Mouse (Mus musculus) thymus, postnatal 14 days (tissue): Measurements from ENCODE around the gene Mok.
"Not testable (repeated sequence)": the region's sequence is repeated elsewhere in the genome, so short reads cannot be mapped to it uniquely, and the experiment has no call there.

ENCODE experiments used
- DNase-seq: peaks from one replicate; pipeline ENCODE4 v3.0.0; 2021

The Mok gene

DNA sequence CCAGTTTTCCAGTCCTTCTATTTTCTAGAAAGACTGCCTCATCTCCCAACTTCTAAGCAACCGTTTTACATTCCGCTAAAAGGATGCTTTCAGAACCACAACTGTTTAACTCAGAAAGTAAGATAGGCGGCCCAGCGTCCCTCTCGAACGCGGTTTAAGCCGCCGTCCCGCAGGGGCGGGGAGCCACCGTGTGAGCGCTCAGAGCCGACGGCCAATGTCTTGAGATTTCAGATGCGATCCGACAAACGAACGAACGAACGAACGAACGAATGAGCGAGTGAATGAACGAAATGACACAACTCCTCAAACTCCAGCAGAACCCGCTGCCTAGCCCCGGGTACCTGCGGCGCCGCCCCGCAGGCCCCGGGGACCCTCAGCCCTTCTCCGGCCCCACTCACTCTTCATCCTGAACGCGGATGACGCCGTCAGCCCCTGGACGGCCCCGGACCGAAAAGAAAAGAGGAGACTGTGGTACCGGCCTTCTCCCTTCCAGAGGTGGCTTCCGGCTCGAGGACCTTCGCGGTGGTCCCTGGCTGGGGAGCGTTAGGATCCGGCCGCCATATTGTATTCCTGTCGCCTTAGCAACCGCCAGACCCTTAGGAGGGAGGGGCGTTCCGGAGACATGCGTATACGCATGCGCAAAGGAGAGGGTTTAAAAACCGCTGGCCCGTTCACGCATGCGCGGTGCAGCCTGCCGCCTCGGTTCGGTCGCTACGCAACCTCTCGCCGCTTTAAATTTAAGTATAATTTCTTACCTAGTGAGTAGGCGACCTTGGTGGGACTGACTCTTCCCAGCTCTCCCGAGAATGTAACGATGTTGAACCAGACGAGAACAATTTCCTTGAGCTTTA lies at the start of gene Mok:
Gene Mok (minus strand): TSS at position 592 of the 851 bp plus-strand sequence.
- peak; percentile 97 for DNase-seq

GRCm38 (mm10) chr12:110889036-110890020 lies 48.6 kb upstream of the Mok start, which contains the start of the genes Cinp and Tecpr2:
TSS of gene Cinp (minus strand) at chr12:110889145.
TSS of gene Tecpr2 (plus strand) at chr12:110889264.
- DNase-seq = peak; percentile 97

GRCm38 (mm10) chr12:110888606-110889005 lies 47.9 kb upstream of the Mok start:
- no peak for DNase-seq

DNA sequence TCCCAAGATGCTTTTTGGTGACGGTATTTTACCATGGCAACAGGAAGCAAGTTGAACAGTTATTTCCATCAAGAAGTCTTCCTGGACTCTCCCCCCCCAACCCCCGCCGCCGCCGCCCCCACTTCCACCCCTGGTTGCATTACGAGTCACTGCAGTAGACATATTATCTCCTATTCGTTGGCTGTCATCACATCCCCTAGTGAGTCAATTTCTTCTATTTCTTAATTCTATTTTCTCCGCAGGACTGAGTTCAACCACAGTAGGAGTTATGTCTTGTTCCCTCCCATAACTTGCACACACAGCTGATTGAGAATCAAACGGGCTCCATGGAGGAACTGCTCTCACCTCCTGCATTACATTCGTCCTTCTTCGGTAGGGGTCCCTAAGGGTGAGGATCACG lies 47.4 kb upstream of the Mok start:
- no peak for DNase-seq

DNA sequence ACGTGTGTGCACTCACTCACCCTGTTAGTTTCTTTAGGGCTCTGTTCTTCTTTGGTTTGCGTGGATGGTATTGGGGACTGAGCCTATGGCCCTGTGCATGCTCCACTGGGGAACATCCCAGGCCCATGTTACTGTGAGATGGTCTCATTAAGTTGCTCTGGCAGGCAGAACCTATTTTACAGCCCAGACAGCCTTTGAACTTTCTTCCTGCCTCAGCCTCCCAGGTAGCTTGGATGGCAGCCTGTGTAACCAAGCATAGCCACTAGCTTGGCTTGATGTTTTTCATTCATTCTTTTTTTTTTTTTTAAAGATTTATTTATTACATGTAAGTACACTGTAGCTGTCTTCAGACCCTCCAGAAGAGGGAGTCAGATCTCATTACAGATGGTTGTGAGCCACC lies 44.5 kb upstream of the Mok start:
- DNase-seq = no peak

DNA sequence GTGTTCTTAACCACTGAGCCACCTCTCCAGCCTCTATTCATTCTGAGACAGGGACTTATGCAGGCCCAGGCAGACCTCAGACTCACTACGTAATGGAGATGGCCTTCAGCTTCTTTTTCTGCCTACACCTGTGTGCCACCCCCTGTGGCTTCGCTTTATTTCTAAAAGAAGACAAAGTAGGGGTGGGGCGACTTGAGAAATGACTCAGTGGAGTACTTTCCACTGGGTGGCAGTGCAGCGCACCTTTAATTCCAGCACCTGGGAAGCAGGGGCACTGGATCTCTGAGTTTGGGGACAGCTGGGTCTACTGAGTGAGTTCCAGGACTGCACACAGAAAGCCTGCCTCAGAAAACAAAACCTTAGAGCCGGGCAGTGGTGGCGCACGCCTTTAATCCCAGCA lies 41.6 kb upstream of the Mok start:
- peak; percentile 8 for DNase-seq

DNA sequence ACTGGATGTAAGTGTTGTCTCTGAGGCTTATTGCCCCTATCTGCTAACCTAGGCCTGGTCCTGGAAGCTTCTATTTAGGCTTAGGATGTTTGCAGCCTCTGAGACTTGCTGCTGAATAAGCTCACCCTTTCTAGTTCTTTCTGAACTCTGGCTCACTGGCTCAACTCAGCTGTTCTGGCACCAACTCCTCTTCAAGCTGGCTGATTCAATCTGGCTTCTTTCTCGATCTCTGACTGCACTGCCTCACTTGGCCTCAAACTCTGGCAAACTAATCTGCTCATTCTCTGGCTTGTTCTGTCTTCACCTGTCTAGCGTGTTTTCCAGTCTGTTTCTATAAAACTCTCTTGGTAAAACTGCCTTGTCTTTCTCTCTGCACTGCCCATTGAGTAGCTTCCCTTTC lies 34.6 kb upstream of the Mok start:
- no peak for DNase-seq

- no peak for DNase-seq
Measured at GRCm38 (mm10) chr12:110871247-110871646, 30.5 kb upstream of the Mok start.

GRCm38 (mm10) chr12:110870107-110870506 lies 29.4 kb upstream of the Mok start:
- no peak for DNase-seq

DNA sequence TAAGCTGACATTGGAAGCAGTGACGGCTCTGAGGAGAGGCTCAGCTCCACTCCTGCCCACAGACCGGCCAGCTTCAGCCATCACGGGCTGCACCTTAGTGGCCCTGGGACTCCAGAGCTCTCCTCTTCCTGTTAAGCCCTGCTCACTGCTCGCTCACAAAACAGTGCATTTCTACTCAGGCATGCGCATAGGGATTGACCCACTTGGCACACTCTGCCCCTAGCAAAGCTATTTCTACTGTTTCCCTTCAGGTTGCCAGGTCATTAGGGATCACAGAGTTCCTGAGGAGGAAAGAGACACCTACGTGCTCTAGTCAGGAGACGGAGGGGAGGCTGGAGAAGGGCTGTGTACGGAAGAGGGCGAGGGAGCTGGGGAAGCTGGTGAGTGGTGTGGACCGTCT lies 25.2 kb upstream of the Mok start:
- no peak for DNase-seq

DNA sequence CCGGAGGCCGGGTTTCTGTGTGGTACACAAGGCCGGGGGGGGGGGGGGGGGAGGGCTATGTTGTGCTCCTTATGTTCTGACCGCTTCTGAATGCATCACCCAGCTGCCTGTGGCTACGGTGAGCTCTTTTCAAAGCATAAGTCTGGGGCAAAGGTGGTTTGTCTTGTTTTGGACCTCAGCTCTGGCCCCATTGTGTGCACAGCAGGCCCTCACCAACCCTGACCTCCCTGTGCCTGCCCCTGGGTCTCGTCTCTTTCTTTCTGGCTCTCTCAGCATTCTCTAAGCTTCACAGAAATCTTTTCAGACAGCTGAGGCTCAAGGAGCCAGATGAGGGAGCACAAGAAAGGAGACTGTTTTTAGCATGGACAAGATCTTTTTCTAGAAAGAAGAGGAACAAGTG lies 24.8 kb upstream of the Mok start:
- DNase-seq = no peak

GRCm38 (mm10) chr12:110864008-110864407 lies 23.3 kb upstream of the Mok start:
- no peak for DNase-seq

DNA sequence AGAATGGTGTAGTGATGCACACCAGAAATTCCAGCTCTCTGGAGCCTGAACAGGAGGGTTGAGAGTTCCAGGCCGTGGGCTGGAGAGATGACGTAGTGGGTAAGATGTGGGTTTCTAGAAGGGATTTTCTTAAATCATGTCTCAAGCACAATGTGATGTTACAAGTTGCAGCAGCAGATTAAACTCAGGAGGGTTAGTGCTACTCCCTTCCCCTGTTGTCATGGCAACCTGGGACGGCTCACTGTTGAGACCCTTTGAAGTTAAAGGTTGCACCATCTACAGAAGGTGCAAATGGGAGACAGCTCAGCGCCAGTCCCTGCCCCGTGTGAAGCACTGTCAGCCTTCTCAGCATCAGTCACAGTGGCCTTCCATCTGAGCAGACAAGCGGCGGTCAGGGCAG lies 20.5 kb upstream of the Mok start:
- DNase-seq = peak; percentile 65

GRCm38 (mm10) chr12:110860293-110860692 lies 19.6 kb upstream of the Mok start:
- DNase-seq = no peak

DNA sequence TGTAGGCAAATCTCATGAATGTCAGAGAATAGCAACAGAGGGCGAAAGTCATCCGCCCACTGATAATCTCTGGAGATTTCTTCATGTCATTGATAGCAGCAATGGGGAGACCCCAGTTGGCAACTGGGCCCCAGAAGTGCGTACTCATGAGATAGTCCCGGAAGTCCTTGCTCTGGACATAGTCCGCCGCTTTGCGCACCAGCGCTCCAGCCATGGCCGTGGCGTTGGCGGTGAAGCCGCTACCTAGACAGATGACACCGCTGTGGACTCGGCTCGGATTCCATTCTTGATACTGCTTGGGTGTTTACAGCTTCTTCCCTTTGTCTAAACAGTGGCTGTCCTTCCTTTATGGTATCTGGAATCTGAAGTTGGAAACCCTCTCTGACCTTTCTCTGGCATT lies 17.9 kb upstream of the Mok start:
- DNase-seq = not testable (repeated sequence)

GRCm38 (mm10) chr12:110857196-110857595 lies 16.5 kb upstream of the Mok start:
- DNase-seq = peak; percentile 46

DNA sequence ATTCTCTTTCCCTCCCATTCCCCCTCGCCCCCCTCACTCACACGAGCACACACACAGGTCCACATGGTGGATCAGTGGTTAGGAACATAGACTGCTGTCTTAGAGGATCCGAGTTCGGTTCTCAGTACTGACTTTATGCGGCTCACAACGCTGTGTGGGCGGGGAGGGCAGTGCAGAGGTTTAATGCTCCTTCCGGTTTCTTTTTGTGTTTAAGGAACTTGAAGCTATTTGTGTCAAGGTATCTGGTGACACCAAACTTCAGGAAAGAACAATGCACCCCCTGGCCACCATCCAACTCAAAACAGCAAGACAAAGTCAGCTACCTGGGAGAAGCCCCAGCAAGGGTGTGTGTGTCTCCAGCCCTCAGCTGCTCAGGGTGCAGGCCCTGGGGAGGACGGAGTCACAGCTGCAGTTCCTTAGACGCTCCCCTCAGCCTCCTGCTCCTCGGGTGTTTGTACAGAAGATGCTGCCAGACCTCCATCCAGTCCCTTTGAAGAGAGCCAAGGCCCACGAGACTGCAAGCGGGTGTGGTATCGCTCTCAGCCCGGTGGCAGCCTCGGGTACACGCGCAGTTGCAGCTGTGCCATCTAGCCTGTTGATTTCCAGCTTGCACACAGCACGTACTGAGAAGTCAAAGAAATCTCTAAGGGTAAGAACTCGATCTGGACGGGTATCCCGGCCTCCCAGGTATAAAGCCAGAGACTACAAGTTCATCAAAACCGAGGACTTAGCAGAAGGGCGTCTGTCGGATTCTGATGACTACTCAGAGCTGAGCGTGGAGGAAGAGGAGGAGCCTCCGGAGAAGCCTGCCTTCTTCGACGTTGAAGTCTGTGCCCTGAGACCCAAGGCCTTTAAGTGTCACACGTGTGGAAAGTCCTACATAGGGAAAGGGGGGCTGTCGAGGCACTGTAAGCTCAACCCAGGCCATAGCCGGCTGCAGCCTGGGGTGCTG lies 14.3 kb upstream of the Mok start:
- DNase-seq = no peak

- no peak for DNase-seq
Measured at GRCm38 (mm10) chr12:110851923-110852322, 11.2 kb upstream of the Mok start.

DNA sequence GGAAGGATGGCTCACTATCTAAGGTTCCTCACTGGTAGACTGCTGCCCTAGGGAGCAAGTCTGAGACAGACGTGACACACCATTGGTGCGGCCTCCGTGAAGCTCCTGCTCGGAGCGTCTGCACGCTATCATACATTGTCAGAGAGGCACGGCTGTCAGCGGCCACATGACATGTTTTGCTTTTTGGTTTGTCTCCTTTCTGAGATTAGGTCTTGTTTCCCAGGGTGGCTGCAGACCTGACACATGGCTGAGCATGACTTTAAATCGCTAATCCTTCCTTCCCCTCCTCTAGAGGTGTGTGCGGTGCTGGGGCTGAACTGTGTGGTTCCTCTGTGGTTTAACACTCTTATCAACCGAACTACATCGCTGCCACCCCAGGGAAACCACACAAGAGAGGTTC lies 10.7 kb upstream of the Mok start:
- DNase-seq = no peak

DNA sequence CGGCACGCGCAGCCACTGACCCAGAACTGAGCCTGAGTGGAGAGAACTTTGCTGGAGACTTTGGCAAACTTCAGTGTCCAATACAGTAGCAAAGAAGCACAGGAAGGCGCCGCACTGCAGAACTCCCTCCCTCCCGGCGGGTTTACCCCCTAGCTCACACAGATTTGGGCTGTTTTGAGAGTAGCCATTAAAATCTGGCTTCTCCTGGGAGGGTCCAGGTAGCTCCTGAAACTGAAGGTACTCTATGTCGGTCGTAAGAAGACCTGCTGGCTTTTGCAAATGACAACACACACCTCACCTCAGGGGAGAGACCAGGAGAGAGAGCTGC lies 10.2 kb upstream of the Mok start:
- no peak for DNase-seq

DNA sequence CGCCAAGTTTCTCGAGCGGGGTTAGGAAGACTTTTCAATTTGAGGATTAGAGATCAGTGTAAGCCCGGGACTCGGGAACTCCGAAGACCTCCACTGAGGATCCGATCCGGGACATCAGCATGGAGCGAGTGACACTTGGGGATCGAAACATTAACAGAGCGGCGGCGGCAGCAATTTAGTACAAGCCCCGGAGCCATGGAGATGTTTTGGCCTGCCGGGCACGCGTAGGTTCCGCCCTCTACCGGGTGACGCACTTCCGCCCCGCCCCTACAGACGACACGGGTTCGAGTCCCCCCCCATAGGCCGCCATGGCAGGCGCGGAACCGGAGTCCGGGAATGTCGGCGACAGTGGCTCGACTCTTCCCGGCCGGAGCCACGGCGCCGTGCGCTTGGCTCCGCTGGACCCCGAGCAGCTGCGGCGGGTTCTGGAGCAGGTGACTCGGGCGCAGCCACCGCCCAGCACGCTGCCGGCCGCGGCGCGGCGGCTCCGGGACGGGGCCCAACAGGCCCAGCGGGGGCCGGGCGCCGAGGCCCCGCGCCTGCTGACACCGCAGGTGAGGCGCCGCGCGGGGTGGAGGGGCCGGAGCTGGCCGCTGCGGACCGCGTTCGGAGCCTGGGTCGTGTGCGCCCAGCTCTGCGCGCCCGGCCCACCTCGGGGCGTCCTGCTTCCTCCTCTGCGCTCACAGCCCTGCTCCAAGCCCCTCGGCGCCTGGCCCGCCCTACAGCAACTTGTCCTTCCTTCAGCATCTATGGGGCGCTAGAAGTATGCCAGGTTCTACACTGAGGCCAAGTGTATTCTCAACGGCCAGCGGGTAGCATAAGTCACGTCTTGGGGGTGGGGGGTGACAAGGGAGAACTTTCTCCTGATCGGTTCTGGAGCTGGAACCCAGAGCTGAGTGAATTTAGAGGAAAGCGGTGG lies 9.5 kb upstream of the Mok start, which contains the start of gene Zfp839:
Gene Zfp839 (plus strand): TSS at position 244 of the 919 bp plus-strand sequence.
- peak; percentile 83 for DNase-seq
